Mouse (Mus musculus) spleen, postnatal 10 days (tissue): Measurements from ENCODE around the gene Lyl1.
A peak's percentile ranks its signal among the peaks of the same experiment; 100 is the strongest.

Source experiments
- DNase-seq, 2 experiments: peaks; one replicate each; pipeline ENCODE4 v3.0.0; 2021 to 2022; ENCODE audit warnings: low spot score in 2 of 2

Gene Lyl1

DNA sequence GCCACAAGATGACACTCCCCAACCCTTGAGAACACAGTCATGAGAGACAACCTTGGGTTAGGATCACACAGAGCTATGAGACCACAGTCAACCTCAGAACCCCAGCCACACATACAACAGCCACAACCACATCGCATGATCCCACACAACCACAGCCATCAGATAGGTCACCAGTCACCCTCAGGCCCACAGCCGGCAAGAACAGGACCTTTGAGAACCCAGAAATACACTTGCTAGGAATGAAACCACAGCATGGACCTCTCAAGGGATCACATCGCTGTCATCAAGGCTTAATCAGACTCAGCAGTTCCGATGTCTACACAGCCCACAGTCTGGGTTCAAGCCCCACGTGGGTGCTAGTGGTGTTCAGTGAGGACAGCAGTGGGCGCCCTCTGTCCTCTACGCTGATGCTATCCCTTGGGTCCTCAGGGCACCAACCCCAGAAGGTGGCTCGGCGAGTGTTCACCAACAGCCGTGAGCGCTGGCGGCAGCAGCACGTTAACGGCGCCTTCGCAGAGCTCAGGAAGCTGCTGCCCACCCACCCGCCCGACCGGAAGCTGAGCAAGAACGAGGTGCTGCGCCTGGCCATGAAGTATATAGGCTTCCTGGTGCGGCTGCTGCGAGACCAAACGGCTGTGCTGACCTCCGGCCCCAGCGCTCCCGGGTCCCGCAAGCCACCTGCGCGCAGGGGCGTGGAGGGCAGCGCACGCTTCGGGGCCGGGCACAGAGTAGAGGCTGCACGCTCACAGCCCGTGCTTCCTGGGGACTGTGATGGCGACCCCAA lies 2.4 kb downstream of the Lyl1 start:
- DNase-seq, result peak; percentile 63 to 67

DNA sequence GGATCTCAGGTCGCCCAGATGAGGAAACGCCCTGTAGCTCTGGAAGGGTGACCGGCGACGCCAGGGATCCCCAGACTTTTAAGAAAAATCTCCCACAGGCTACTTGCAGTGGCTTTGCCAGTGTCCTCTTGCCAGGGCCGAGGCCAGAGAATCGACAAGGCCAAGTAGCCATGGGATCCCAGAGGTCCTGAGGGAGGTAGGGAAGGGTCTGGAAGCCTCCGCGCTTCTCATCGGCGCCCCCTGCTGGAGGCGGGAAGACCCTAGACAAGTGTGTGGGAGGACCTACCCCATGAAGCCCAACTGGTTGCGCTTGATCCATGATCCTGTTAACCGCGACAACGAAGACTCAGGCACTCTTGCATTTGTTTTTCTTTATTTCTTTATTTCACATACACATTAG lies 3.1 kb downstream of the Lyl1 start:
- peak; percentile 90 to 94 for DNase-seq

- DNase-seq, result peak; percentile 80 to 82
These were observed 3.9 kb downstream of the Lyl1 start for GRCm38 (mm10) chr8:84704867-84705831.

- no peak for DNase-seq
These were observed 4.7 kb downstream of the Lyl1 start for GRCm38 (mm10) chr8:84705960-84706359.

DNA sequence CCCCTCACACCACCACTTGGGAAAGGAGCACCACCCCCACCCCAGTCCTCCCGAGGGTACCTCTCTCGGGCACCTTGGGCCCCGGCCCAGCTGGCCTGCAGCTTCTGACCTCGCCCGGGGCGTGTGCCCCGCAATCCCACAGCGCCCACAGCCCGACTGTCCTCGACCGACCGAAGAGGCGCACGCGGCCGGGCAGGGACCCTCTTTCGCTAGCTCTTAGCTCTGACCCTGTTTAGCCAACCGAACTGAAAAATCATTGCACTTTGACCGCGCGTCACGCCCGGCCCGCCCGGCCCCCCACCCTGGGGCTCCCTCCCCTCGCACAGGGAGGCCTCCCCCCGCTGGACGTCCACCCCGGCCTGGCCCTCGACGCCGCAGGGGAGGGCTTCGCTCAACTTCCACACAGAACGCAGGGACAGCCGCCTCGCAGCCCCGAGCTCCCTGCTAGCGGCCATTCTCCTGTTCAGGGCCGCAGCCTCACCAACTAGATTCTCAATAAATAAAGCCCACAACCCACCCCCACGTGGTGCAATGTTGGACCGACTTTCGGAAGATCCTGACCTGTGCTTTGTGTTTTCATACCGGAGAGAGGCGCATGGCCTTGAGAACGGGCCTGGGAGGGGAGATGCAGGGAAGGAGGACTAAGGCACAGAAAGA lies 5.5 kb downstream of the Lyl1 start:
- peak; percentile 59 to 61 for DNase-seq

- peak; percentile 76 to 85 for DNase-seq
These were observed 6.1 kb downstream of the Lyl1 start for GRCm38 (mm10) chr8:84707267-84707883.

GRCm38 (mm10) chr8:84708071-84708541 lies 6.8 kb downstream of the Lyl1 start:
- DNase-seq, result peak in 1 of 2 experiments; percentile 44

- DNase-seq, result peak; percentile 87 to 92
These were observed 7.7 kb downstream of the Lyl1 start for GRCm38 (mm10) chr8:84708774-84709475.

GRCm38 (mm10) chr8:84709931-84710330 lies 8.7 kb downstream of the Lyl1 start:
- DNase-seq, result no peak

- no peak for DNase-seq
These were observed 10.1 kb downstream of the Lyl1 start for GRCm38 (mm10) chr8:84711312-84711711.

DNA sequence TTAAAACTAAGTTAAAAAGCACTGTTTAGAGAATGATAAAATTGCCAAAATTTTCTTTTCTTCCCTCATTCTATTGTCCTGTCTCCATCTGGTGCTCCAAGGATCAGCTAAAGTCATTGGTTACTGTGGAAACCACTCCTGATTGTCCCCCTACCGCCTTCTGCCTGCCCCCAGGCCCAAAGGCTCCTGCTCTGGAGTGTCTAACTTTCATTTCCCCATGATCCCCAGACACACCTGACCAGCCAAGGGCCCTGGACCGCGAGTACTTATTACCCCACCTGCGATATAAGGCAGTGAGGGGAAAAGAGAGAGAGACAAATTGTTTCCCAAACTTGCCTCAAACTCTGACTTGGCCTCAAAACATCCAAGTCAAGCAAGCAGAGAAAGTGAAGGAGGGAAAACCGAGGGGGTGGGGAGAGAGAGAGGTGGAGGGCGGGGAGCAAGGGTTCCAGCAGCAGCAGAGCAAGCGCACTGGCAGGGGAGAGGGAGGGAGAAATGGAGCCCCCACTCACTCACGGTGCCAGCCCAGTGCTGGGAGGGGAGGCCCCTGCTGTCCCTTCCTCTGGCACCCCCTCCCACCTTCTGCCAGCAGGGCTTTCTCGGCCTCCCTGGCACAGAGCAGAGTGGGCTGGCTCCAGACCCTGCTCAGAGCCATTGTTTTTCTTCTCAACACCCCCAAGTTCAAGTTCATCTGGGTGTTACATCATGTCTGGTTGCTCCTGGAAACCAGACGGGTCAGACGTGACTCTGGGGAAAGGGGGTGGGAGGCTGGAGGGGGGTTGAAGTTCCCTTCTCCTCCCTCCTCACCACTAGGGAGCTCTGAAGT lies 10.9 kb downstream of the Lyl1 start:
- DNase-seq, result no peak

DNA sequence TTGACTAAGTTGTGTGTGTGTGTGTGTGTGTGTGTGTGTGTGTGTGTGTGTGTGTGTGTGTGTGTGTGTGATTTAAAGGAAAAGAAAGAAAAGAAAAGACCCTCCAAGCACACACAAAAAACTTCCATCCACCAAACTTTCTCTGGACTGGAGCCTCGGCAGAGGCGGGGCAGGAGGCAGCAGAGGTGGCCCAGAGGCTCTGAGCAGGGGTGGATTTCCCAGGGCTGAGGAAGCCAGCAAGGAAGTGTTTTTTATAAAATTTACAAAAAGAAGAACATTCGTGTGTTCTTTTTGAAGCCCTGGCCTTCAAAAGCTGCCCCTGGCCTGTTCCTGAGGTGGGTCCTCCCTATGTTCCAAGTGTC lies 11.5 kb downstream of the Lyl1 start:
- no peak for DNase-seq

DNA sequence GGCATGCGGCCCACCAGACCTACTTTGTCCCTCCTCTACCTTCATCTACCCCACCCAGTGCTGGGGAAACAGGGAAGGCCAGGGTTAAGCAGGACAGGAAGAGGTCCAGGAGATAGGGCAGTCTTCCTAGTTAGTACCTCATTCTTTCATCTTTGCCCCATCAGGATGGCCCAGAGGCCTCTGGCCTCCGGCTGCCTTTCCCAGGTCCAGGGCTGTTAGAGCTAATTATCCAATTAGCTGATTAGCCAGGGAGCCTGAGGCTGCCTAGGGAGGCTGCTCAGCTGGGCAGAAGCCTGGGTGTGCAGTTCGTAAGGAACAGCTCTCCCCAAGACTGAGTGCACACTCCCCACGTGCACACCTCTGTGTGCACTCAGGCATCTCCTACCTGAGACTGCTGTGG lies 12.1 kb downstream of the Lyl1 start:
- no peak for DNase-seq

DNA sequence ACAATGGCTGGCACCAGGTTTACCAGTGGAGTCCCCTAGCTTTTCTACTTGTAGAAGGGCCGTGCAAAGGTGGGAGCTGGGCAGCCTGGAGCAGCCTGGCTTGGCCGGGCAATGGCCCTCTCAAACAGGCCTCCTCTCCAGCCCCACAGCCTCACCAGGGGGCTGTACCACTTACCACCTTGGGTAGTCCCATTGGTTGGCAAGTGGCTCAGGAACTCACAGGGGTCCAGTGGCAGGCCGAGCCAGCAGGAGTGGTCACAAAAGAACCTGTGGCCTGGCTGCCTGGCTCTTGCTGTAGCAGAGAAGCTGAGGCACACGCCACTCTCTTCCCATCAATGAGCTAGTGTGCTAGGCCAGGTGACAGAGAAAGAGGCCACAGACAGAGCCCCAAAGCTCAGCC lies 12.9 kb downstream of the Lyl1 start:
- no peak for DNase-seq

DNA sequence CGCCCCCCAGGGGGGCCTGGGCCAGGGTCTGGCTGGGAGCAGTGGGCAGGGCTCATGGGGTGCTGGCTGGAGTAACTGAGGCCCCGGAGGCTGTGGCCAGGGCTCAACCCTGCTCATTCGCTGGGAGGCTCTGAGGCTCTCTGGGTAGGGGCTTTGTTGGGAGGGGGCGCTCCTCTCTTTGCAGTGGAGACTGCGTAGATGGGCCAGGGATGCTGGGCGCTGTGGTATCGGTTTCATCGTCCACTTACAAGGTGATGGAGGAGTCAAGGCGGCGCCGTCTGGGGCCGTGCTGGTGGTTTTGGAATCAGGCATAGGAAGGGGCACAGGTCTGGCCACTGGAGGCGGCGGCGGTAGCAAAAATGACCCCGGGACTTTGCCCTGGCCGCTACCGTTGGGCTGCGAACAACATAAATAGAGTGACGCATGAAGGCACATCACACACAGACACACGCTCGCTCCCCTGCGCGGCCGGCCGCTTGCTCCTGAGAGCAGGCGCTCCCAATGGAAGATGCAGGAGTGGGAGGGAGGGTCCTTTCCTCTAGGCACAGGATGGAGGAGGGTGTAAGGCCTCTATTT lies 14.7 kb downstream of the Lyl1 start:
- no peak for DNase-seq

- no peak for DNase-seq
These were observed 15.5 kb downstream of the Lyl1 start for GRCm38 (mm10) chr8:84716790-84717189.

DNA sequence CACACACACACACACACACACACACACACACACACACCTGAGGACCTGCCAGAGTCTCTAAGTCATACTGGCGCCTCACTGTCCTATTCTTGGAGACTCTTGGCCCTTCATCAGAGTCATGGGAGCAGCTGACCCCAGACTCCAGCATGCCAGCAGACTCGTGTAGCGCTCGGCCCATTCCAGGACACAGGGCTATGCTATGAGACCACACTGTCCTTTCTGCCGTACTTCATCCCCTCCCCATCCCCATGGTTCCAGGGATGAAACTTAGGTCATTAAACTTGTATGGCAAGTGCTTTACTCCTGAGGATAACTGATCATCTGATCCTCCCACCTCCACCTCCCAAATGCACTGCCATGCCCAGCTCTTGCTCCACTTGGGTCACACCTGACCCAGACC lies 17.2 kb downstream of the Lyl1 start:
- DNase-seq, result no peak

- no peak for DNase-seq
These were observed 17.9 kb downstream of the Lyl1 start for GRCm38 (mm10) chr8:84718959-84719690.

GRCm38 (mm10) chr8:84722530-84722849 lies 21.2 kb downstream of the Lyl1 start:
- no peak for DNase-seq
